Mouse (Mus musculus) cerebellum, adult 8-10 months (tissue): ENCODE measurements around the gene Npas3.

Experiments used
- DNase-seq: peaks from one replicate; pipeline ENCODE4 v3.0.0; 2022

Gene Npas3

GRCm38 (mm10) chr12:54005546-54005945 is 757.1 kb downstream of the Npas3 start:
- DNase-seq, result no peak

DNA sequence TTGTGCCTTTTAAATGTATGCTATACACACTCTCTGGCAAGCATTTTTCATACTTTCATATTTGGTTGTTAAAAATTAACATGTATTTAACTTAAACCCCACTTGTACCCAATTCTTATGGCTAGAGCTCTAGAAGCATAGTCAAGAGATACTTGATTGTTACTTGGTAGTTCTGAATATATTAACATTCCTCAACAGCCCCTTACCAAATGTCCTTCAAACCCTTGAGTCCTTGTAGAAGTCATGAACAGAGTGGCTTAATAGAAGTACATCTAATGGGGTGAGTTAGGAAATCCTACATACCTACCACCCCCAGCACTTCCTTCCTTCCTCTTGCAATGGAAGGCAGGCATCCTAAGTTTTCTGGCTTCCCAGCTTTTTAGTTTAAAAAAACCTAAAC is 766.8 kb downstream of the Npas3 start:
- DNase-seq, result no peak

DNA sequence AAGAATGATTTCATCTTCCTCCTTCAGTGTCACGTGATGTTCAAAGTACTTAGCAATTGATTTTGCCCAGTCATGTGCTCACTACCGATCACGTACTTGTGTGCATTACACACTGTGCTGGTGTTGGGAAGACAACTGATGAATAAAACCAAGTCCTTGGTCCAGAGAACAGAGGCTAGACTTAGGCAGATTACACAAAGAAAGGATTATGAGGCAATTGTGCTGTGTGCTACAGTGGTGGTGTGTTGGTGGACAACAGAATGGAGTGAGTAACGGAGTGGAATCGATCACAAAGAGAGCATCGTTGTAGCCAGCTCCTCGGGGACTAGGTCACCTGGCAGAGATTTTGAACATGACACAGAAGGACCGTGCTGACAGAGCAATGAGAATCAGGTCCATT is 769.5 kb downstream of the Npas3 start:
- no peak for DNase-seq

- no peak for DNase-seq
These were observed 771.5 kb downstream of the Npas3 start for GRCm38 (mm10) chr12:54019979-54020378.

DNA sequence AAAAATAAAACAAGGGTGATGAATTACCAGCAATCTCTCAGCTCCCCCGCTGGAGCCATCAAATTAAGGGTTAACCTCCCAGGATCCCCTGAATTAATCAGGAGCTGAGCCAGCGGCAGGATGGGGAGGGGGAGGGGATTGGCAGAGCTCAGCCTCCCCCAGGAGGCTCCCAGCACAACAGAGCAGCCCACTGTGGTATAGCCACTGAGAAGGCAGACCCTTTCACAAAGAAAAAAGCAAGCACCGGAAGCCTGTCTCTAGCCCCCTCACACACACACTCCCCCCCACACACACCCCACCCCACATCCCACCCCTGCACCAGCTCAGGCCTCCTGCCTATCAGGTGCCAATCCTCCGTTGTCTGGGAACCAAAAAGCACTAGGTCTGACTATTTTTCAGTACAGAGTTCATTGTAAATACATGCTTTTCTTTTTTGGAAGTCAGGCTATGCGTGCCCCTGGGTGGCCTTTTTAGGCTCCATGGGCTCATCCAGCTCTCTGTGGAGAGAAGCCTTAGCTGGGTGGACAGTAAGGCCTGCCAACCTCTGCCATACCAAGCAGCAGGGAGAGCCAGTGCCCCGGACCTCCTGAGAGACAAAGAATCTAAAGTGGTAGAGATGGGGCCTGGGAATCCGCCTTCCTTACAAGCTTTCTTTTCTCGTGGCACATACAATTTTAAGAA is 786.3 kb downstream of the Npas3 start:
- DNase-seq, result no peak

DNA sequence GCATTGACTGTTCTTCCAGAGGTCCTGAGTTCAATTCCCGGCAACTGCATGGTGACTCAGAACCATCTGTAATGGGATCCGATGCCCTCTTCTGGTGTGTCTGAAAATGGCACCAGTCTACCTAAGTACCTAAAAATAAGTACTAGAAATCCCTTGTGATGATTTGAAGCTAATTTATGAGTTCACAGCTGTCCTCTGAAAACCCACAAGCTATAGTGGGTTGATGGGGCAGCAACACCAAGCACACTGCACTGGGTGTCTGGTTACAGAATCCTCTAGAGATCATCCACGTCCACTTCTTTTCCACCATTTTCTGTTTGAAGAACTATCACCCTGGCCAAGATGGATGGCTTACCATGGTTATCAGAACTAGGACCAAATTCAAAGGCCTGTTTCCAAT is 789.1 kb downstream of the Npas3 start:
- no peak for DNase-seq

DNA sequence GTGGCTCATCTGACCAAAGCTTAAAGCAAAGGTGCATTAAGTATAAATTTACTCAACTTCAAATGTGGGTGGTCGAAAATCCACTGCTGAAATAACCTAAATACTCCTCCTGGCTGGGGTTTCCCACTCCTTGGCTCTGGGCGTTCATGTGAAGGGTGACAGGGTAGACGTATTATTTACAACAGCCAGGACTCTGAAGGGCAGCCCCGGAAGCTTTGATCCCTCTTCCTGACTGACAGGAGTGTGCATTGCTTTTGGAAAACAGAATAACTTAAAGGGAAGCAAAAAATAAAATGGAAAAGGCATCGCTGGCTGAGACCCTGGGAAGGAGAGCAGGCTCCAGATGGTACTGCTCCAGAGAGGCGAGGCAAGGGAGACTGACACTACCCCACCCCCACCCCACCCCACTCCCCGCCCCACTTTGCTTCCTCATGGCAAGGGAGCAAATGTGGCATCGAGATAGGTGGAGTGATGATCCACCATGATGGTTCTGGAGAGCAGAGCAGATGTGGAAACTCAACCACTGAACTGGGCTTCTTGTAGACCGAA is 794.6 kb downstream of the Npas3 start:
- no peak for DNase-seq

GRCm38 (mm10) chr12:54044606-54045334 is 796.3 kb downstream of the Npas3 start:
- DNase-seq, result no peak

GRCm38 (mm10) chr12:54045360-54045759 is 796.9 kb downstream of the Npas3 start:
- no peak for DNase-seq

GRCm38 (mm10) chr12:54046824-54047223 is 798.3 kb downstream of the Npas3 start:
- no peak for DNase-seq

- DNase-seq, result no peak
These were observed 799.6 kb downstream of the Npas3 start for GRCm38 (mm10) chr12:54048126-54048525.

GRCm38 (mm10) chr12:54049926-54050325 is 801.4 kb downstream of the Npas3 start:
- DNase-seq, result no peak

DNA sequence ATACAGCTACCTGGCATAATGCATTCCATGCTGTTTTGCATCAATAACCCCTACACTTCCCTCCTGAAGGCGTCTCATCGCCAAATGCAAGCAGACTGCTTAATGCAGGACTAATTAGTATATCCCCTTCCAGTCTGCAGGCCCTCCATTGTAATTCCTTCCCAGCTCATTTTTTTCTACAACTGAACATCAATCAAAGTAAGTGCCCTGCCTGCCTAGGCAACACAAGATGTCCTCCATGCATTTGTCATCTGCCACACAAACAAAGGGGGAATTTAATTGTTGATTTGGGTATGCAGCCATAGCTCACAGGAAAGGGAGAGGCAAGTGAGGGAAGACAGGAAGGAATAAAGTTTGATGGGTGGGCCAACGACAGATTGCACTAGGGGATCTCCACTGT is 804.5 kb downstream of the Npas3 start:
- DNase-seq, result no peak

DNA sequence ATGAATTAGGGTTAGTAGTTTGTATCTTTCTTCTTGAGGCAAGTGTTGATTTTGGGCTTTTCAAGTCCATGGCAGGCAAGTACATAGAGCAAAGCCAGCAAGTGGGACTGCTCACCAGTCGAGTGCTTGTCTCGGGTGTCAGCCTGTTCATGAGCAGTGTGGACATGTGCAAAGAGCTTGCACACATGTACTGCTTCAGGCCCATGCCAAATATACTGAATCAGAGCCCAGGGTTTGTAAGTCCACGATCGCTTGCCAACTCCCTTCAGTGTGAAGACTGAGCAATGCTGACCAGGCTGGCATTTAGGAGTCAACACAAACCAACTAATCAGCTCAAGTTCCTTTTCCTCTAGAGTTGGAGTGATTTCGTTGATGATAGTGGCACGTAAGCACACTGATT is 805.1 kb downstream of the Npas3 start:
- no peak for DNase-seq

- DNase-seq, result peak; percentile 33
These were observed 812.3 kb downstream of the Npas3 start for GRCm38 (mm10) chr12:54060732-54061131.

GRCm38 (mm10) chr12:54061168-54061567 is 812.7 kb downstream of the Npas3 start:
- DNase-seq, result no peak

DNA sequence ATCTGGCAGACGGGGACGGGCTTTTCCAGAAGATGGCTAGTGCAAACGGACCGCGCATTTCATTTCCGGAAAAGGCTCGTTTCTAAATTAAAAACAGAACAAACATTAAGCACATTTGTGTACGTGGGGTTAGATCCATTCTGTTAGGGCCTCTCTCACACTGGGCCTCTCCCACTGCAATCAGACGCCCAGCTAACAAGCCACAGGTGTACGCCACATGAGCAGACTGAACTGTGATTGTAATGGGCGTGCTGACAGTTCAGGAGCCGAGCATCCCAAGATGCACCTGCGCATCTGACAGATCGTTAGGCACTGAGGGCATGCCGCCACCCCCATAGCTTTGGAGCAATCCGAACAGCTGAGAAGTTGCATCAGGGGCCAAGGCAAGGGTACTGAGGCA is 816.5 kb downstream of the Npas3 start:
- DNase-seq, result no peak

GRCm38 (mm10) chr12:54065607-54066006 is 817.1 kb downstream of the Npas3 start:
- no peak for DNase-seq

- DNase-seq, result no peak
These were observed 818.9 kb downstream of the Npas3 start for GRCm38 (mm10) chr12:54067419-54067818.

GRCm38 (mm10) chr12:54067886-54068756 is 819.6 kb downstream of the Npas3 start:
- no peak for DNase-seq

DNA sequence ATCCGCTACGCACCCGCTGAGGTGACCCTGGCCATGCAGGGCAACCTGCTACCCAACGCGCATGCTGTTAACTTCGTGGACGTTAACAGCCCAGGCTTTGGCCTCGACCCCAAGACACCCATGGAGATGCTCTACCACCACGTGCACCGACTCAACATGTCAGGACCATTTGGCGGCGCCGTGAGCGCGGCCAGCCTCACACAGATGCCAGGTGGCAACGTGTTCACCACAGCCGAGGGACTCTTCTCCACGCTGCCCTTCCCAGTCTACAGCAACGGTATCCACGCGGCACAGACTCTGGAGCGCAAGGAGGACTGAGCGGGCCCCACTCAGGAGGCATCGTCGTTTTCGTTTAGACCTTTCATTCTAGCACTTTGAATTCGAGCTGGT is 820.3 kb downstream of the Npas3 start:
- no peak for DNase-seq

GRCm38 (mm10) chr12:54074012-54074411 is 825.5 kb downstream of the Npas3 start:
- DNase-seq, result no peak

DNA sequence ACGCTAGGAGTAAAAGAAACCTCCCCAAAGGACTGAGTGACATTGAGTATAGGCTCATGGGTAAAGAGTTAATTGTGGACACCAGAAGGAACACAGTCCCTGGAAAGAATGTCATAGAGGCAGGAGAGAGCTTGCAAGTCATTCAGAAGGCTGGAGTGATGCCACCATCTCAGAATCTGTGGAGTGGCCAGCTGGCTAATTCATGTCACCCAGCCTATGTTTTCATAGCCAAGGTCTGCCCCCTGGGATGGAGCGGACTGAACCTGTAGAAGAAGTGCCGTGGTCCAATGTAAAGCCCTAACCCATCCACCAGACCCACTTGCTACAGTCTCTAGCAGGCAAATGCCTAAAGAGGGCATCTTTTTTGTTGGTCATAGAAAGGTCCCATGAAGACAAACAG is 832.5 kb downstream of the Npas3 start:
- no peak for DNase-seq
